ENCODE assay signal across 15 mouse cellular contexts in genomic region chr15:25928831-25929230, GRCm38 (mm10). TPM values are rescaled to one million over a fixed set of nuclear protein-coding genes. Genes with fewer than 3 reads are reported as not detected.
DNase-seq lines count a peak whose midpoint lies in the region; ATAC-seq and TF ChIP-seq lines count a peak whose summit lies in the region.
"Had no signal": no experiment of that assay in that cellular context is flagged by ENCODE, and none has a peak within 500 bp of the region (broad histone marks: within the 10 kb centered on the region; RNA-seq: fewer than 3 reads in every experiment).

No protein-coding gene starts in this region.

- H3K4me3 ChIP-seq in heart, postnatal 0 days (ENCODE audit: low read depth, low read length): no peak overlapping the region
- H3K4me3 ChIP-seq in heart, embryonic 11.5 days (ENCODE audit: low read depth, low read length): no peak overlapping the region
- no peak overlapping the region for H3K4me3 ChIP-seq in lung, adult 2 months (replicated peaks; ENCODE audit: extremely low read depth, low read depth, low read length)
- H3K4me3 ChIP-seq: forebrain, embryonic 13.5 days; neural tube, embryonic 15.5 days had no signal

- 75% methylated on average over 5 of the region's 5 CpGs for WGBS in heart, postnatal 0 days
- WGBS in heart, embryonic 11.5 days (ENCODE audit: insufficient replicate concordance): 63% methylated on average over 5 of the region's 5 CpGs
- WGBS in lung, adult 2 months: 67% methylated on average over 5 of the region's 5 CpGs

- H3K9me3 ChIP-seq in heart, postnatal 0 days (replicated peaks; ENCODE audit: control insufficient read depth, low read length): no peaks in the 10 kb centered on the region; the same call in 1 of the 2 replicates
- H3K9me3 ChIP-seq in heart, embryonic 11.5 days (replicated peaks; ENCODE audit: control insufficient read depth, low read length): no peaks in the 10 kb centered on the region
- H3K9me3 ChIP-seq: forebrain, embryonic 13.5 days; neural tube, embryonic 15.5 days had no signal

- no peak overlapping the region for H3K27ac ChIP-seq in heart, postnatal 0 days (ENCODE audit: low read depth)
- H3K27ac ChIP-seq in heart, embryonic 11.5 days (ENCODE audit: low read depth, low read length): no peak overlapping the region
- H3K27ac ChIP-seq: forebrain, embryonic 13.5 days; neural tube, embryonic 15.5 days had no signal

- no peak for DNase-seq in heart, postnatal 0 days (ENCODE audit: low spot score)
- DNase-seq in lung, adult 2 months: no peak
- DNase-seq in lung, postnatal 10 days: no peak
- peak; percentile 10 to 16 for DNase-seq in CD8-positive naive resting alpha-beta T cell, adult 2 months (ENCODE audit: low read depth in 2 of 2, low spot score in 2 of 2)
- no peak for DNase-seq in brain, embryonic 14.5 days (ENCODE audit: low read depth)
- no peak for DNase-seq in ovary, postnatal 36 days (ENCODE audit: low spot score)
- DNase-seq in frontal cortex, postnatal 25 days (ENCODE audit: low spot score in 2 of 2): no peak
- DNase-seq: adrenal gland, postnatal 14 days; cerebellum, adult 8-10 months; heart, postnatal 4 days; midbrain, embryonic 14.5 days; right cerebral cortex, postnatal 25 days had no signal

- peaks cover 46% of the 10 kb centered on the region for H3K4me1 ChIP-seq in heart, postnatal 0 days (ENCODE audit: control insufficient read depth, insufficient read depth)
- peaks cover 25% of the 10 kb centered on the region for H3K4me1 ChIP-seq in heart, embryonic 11.5 days (ENCODE audit: control insufficient read depth, insufficient read depth, low read length)
- H3K4me1 ChIP-seq in lung, adult 2 months (ENCODE audit: control insufficient read depth, insufficient read depth, low read length): peaks cover 9% of the 10 kb centered on the region

- no peak for TF ChIP-seq POLR2A in lung, adult 2 months (IDR thresholded peaks at IDR 0.05; ENCODE audit: borderline replicate concordance, extremely low read depth, low read depth, low read length)
- no peak for TF ChIP-seq POLR2A in brain, embryonic 14.5 days (IDR thresholded peaks at IDR 0.05; ENCODE audit: borderline replicate concordance, extremely low read depth, insufficient read depth, insufficient read length, poor library complexity, severe bottlenecking)

- H3K36me3 ChIP-seq in heart, postnatal 0 days (replicated peaks; ENCODE audit: control insufficient read depth, insufficient read depth, low read length): no peaks in the 10 kb centered on the region
- no peaks in the 10 kb centered on the region for H3K36me3 ChIP-seq in heart, embryonic 11.5 days (ENCODE audit: control insufficient read depth, insufficient read depth, low read length)
- H3K36me3 ChIP-seq: neural tube, embryonic 15.5 days had no signal

- no peak overlapping the region for H3K9ac ChIP-seq in heart, postnatal 0 days (replicated peaks; ENCODE audit: low read depth, low read length)
- H3K9ac ChIP-seq in heart, embryonic 11.5 days (ENCODE audit: low read depth, low read length): no peak overlapping the region
- H3K9ac ChIP-seq: forebrain, embryonic 13.5 days; neural tube, embryonic 15.5 days had no signal

- H3K4me2 ChIP-seq in heart, postnatal 0 days (ENCODE audit: low read depth, low read length): no peak overlapping the region
- no peak overlapping the region for H3K4me2 ChIP-seq in heart, embryonic 11.5 days
- H3K4me2 ChIP-seq: forebrain, embryonic 13.5 days; neural tube, embryonic 15.5 days had no signal

- ATAC-seq in heart, postnatal 0 days (ENCODE audit: insufficient read depth, low read depth): no peak
- no peak for ATAC-seq in heart, embryonic 11.5 days (replicated peaks; ENCODE audit: insufficient number of reproducible peaks, low FRiP score, low TSS enrichment)
- ATAC-seq: forebrain, embryonic 13.5 days had no signal

- no peaks in the 10 kb centered on the region for H3K27me3 ChIP-seq in heart, postnatal 0 days (ENCODE audit: control insufficient read depth, insufficient read depth, low read length)
- no peaks in the 10 kb centered on the region for H3K27me3 ChIP-seq in heart, embryonic 11.5 days (ENCODE audit: control insufficient read depth, insufficient read depth, low read length)
- H3K27me3 ChIP-seq: forebrain, embryonic 13.5 days; neural tube, embryonic 15.5 days had no signal

- TF ChIP-seq EP300 in heart, postnatal 0 days (IDR thresholded peaks at IDR 0.05; ENCODE audit: low read depth): no peak

- TF ChIP-seq CTCF in heart, postnatal 0 days (IDR thresholded peaks at IDR 0.05; ENCODE audit: low read depth): peak; percentile 33
- peak; percentile 47 for TF ChIP-seq CTCF in lung, adult 2 months (IDR thresholded peaks at IDR 0.05; ENCODE audit: insufficient read depth, low read length)
- TF ChIP-seq CTCF in brain, embryonic 14.5 days (IDR thresholded peaks at IDR 0.05; ENCODE audit: borderline replicate concordance, extremely low read depth, insufficient read depth, insufficient read length): peak; percentile 28; the same call in 1 of the 2 replicates

RNA-seq across cellular contexts. Expression of gene Zfp622, which starts 55.3 kb away (rescaled TPM):
- total RNA-seq in heart, postnatal 0 days (2014; rRNA removed; ENCODE audit: low replicate concordance): 9.2 and 16.9 TPM in 2 replicates
- 10.1 and 11.0 TPM in 2 replicates for polyA plus RNA-seq in heart, postnatal 0 days (2015; fragmentation: Nextera tagmentation; extraction: Ambion mirVana)
- 19.4 and 22.6 TPM in 2 replicates for polyA plus RNA-seq in heart, embryonic 11.5 days (2014; fragmentation: Nextera tagmentation; extraction: Ambion mirVana)
- 13.6 and 17.5 TPM in 2 replicates for polyA plus RNA-seq in lung, adult 2 months (2012; rRNA removed)
- polyA plus RNA-seq in brain, embryonic 14.5 days (2012; rRNA removed): 26.8 and 29.1 TPM in 2 replicates

Comparison
In these comparisons a context has a peak if more than half of its experiments do, and no peak if none do; other contexts are left out.
1. DNase-seq: peak in CD8-positive naive resting alpha-beta T cell, adult 2 months (2 of 2); none in heart, postnatal 0 days (single experiment), lung, adult 2 months (single experiment), lung, postnatal 10 days (single experiment), brain, embryonic 14.5 days (single experiment), ovary, postnatal 36 days (single experiment) and frontal cortex, postnatal 25 days (0 of 2).
2. Peak in every context shown above with its lines, with median percentiles within 50 percentile points of each other: CTCF ChIP-seq.